Mouse (Mus musculus): ENCODE measurements around the gene Cmip. TPM values are rescaled to one million over a fixed set of nuclear protein-coding genes. Genes with fewer than 3 reads are reported as not detected.

Cmip gene
- polyA plus RNA-seq, 1 experiment from 2014 or later = 11.5 TPM

DNA sequence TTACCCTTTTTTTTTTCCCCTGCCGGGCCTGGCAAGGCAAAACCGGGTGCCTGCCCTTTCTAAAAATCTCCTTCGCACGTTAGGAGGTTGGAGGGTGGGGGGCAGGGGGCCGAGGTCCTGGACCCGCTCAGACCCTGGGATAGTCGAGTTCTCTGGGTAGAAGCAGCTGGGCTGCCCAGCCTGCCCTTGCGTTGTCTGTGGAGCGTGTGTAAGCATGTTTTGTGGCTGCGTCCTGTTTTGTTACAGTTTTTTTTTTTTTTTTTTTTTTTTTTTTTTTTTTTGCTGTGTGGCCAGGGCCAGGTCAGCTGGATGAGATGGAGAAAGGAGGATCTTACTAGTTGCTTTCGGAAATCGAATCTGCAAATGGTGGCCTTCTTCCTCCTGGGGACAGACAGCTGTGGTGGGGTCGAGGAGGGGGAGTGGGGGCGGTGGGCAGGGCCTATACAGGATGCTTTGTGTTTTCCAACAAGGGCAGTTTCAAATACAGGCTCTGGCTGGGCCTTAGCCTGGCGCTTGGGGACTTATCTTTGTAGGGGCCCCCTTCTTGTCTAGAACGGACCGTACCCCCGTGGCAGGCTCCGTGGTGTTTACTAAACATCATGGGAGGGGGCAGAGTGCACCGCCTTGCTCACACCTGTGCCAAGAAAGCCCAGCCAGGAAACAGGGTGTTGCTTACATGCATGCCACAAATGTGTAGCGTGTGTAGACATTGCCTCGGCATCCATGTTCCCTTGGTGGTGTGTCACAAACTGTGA, 1.1 kb downstream of the Cmip start:
- H3K9me3 ChIP-seq (replicated peaks) = no peaks in the 10 kb centered on the region
- H3K27me3 ChIP-seq = no peaks in the 10 kb centered on the region
- H3K9ac ChIP-seq = peak overlapping the region; percentile 95
- peaks cover 78% of the 10 kb centered on the region for H3K4me1 ChIP-seq (replicated peaks)
- H3K36me3 ChIP-seq (replicated peaks) = no peaks in the 10 kb centered on the region
- no peak for ATAC-seq (ENCODE audit: insufficient read depth)
- 2% methylated on average over 22 of the region's 22 CpGs for WGBS (ENCODE audit: insufficient replicate concordance)
- peak overlapping the region; percentile 87 for H3K27ac ChIP-seq (replicated peaks)
- peak overlapping the region; percentile 94 for H3K4me3 ChIP-seq (replicated peaks)
- H3K4me2 ChIP-seq = peak overlapping the region; percentile 85

GRCm38 (mm10) chr8:117258576-117259040, 1.7 kb downstream of the Cmip start:
- Histone ChIP-seq H3K36me3 (replicated peaks) (no peaks in the 10 kb centered on the region), H3K27ac (replicated peaks) (peak overlapping the region; percentile 87), H3K4me1 (replicated peaks) (peaks cover 84% of the 10 kb centered on the region), H3K4me3 (replicated peaks) (peak overlapping the region; percentile 94), H3K9ac (peak overlapping the region; percentile 95), H3K9me3 (replicated peaks) (no peaks in the 10 kb centered on the region), H3K4me2 (peak overlapping the region; percentile 85), H3K27me3 (no peaks in the 10 kb centered on the region)
- no peak for ATAC-seq (ENCODE audit: insufficient read depth)
- WGBS (ENCODE audit: insufficient replicate concordance) = 18% methylated on average over 6 of the region's 6 CpGs

- Histone ChIP-seq H3K4me1 (replicated peaks) (peaks cover 78% of the 10 kb centered on the region), H3K4me3 (replicated peaks) (peak overlapping the region; percentile 94), H3K27ac (replicated peaks) (peak overlapping the region; percentile 87), H3K9me3 (replicated peaks) (no peaks in the 10 kb centered on the region), H3K4me2 (peak overlapping the region; percentile 85), H3K27me3 (no peaks in the 10 kb centered on the region), H3K36me3 (replicated peaks) (no peaks in the 10 kb centered on the region), H3K9ac (peak overlapping the region; percentile 95)
- ATAC-seq (ENCODE audit: insufficient read depth) = no peak
- WGBS (ENCODE audit: insufficient replicate concordance) = 61% methylated on average over 11 of the region's 11 CpGs
These were observed 2.7 kb downstream of the Cmip start for GRCm38 (mm10) chr8:117259431-117260001.

GRCm38 (mm10) chr8:117260234-117260929, 3.5 kb downstream of the Cmip start:
- Histone ChIP-seq H3K9ac (0 out of 2 replicates have a peak overlapping the region, but pooled peaks have one; percentile 95), H3K27me3 (no peaks in the 10 kb centered on the region), H3K9me3 (replicated peaks) (no peaks in the 10 kb centered on the region), H3K4me3 (replicated peaks) (peak overlapping the region; percentile 94), H3K4me2 (peak overlapping the region; percentile 85), H3K36me3 (replicated peaks) (no peaks in the 10 kb centered on the region), H3K4me1 (replicated peaks) (peaks cover 79% of the 10 kb centered on the region), H3K27ac (replicated peaks) (peak overlapping the region; percentile 87)
- WGBS (ENCODE audit: insufficient replicate concordance) = 63% methylated on average over 14 of the region's 14 CpGs
- no peak for ATAC-seq (ENCODE audit: insufficient read depth)

- H3K9ac ChIP-seq = no peak overlapping the region
- H3K9me3 ChIP-seq (replicated peaks) = no peaks in the 10 kb centered on the region
- H3K4me2 ChIP-seq = peak overlapping the region; percentile 85
- no peak overlapping the region for H3K4me3 ChIP-seq (replicated peaks)
- peaks cover 77% of the 10 kb centered on the region for H3K4me1 ChIP-seq (replicated peaks)
- 0 out of 2 replicates have a peak overlapping the region, but pooled peaks have one; percentile 29 for H3K27ac ChIP-seq (replicated peaks)
- WGBS (ENCODE audit: insufficient replicate concordance) = 66% methylated on average over 14 of the region's 14 CpGs
- H3K36me3 ChIP-seq (replicated peaks) = no peaks in the 10 kb centered on the region
- no peak for ATAC-seq (ENCODE audit: insufficient read depth)
- H3K27me3 ChIP-seq = no peaks in the 10 kb centered on the region
These were observed 4.1 kb downstream of the Cmip start for GRCm38 (mm10) chr8:117260930-117261475.

DNA sequence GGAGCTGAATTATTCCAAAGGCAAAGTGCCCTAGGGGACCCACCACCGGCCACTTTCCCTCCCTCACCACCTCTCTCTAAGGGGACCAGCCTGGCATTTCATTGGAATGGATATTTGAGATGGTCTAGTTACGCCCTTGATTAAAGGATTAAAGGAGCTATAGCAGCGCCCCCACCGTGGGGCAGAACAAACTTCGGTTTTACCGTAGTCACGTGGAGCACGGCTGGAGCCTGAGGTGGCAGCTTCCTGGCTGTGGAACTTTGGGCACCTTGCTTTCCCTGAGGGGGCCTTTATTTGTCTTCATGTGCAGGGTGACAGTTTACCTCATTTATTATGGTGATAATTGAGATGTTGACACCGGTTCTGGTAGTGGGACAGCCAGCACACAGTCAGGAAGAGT, 4.8 kb downstream of the Cmip start:
- no peaks in the 10 kb centered on the region for H3K9me3 ChIP-seq (replicated peaks)
- H3K27me3 ChIP-seq = no peaks in the 10 kb centered on the region
- H3K4me1 ChIP-seq (replicated peaks) = peaks cover 79% of the 10 kb centered on the region
- no peak overlapping the region for H3K9ac ChIP-seq
- no peak overlapping the region for H3K4me3 ChIP-seq (replicated peaks)
- no peak for ATAC-seq (ENCODE audit: insufficient read depth)
- 35% methylated on average over 9 of the region's 9 CpGs for WGBS (ENCODE audit: insufficient replicate concordance)
- H3K4me2 ChIP-seq = peak overlapping the region; percentile 85
- H3K36me3 ChIP-seq (replicated peaks) = no peaks in the 10 kb centered on the region
- H3K27ac ChIP-seq (replicated peaks) = 0 out of 2 replicates have a peak overlapping the region, but pooled peaks have one; percentile 57

DNA sequence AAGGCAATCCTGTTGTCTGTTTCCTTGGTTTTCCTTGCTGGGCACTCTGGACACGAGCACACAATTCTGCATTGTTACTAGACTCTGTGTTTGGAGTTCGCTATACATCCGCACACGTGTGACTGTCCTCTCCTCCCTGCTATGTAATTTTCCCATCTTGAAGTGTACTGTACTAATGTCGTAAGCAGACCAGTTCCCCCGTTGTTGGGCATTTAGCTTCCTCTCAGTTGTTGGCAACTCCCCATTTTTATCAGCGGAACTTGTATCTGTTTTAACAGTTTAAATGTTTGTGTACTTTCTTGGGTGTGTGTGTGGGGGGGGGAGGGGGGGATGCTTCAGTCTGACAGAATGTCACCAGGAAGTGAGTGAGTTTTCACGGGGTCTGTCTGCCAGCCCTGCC, 5.8 kb downstream of the Cmip start:
- Histone ChIP-seq H3K4me3 (replicated peaks) (no peak overlapping the region; the same call in 1 of the 2 replicates), H3K36me3 (replicated peaks) (no peaks in the 10 kb centered on the region), H3K4me2 (peak overlapping the region; percentile 85), H3K27ac (replicated peaks) (peak overlapping the region; percentile 57), H3K27me3 (no peaks in the 10 kb centered on the region), H3K4me1 (replicated peaks) (peaks cover 87% of the 10 kb centered on the region), H3K9ac (peak overlapping the region; percentile 30; the same call in 1 of the 2 replicates), H3K9me3 (replicated peaks) (no peaks in the 10 kb centered on the region)
- 14% methylated on average over 8 of the region's 8 CpGs for WGBS (ENCODE audit: insufficient replicate concordance)
- ATAC-seq (ENCODE audit: insufficient read depth) = no peak

DNA sequence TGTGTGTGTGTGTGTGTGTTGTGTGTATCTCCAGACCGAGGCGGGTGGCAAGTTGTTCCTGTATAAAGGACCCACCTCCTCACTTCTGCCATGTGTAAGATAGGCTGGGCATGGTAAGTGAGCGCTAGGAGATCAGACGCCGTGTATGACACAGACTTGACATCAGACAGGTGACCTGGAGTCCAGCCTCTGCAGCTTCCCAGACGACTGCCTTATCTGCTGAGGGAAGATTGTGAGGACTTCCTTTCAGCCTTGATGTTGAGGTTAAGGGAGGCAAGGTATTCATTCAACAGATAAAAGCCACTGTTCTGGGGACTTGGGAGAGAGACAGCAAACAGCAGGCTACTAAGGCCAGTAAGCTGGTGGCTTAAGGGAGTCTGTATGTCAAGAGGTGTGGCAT, 6.6 kb downstream of the Cmip start:
- 9% methylated on average over 6 of the region's 6 CpGs for WGBS (ENCODE audit: insufficient replicate concordance)
- H3K4me1 ChIP-seq (replicated peaks) = peaks cover 88% of the 10 kb centered on the region
- no peaks in the 10 kb centered on the region for H3K9me3 ChIP-seq (replicated peaks)
- H3K27me3 ChIP-seq = no peaks in the 10 kb centered on the region
- no peaks in the 10 kb centered on the region for H3K36me3 ChIP-seq (replicated peaks)
- peak overlapping the region; percentile 57 for H3K27ac ChIP-seq (replicated peaks)
- ATAC-seq (ENCODE audit: insufficient read depth) = peak; percentile 47
- peak overlapping the region; percentile 85 for H3K4me2 ChIP-seq
- H3K9ac ChIP-seq = no peak overlapping the region
- H3K4me3 ChIP-seq (replicated peaks) = no peak overlapping the region

- Histone ChIP-seq H3K27me3 (no peaks in the 10 kb centered on the region), H3K36me3 (replicated peaks) (peaks cover 11% of the 10 kb centered on the region; the same call in 1 of the 2 replicates), H3K4me3 (replicated peaks) (no peak overlapping the region), H3K4me1 (replicated peaks) (peaks cover 79% of the 10 kb centered on the region), H3K4me2 (no peak overlapping the region), H3K27ac (replicated peaks) (no peak overlapping the region), H3K9ac (no peak overlapping the region), H3K9me3 (replicated peaks) (no peaks in the 10 kb centered on the region)
- 71% methylated on average over 5 of the region's 5 CpGs for WGBS (ENCODE audit: insufficient replicate concordance)
- ATAC-seq (ENCODE audit: insufficient read depth) = no peak
These were observed 8.2 kb downstream of the Cmip start for GRCm38 (mm10) chr8:117265079-117265478.

DNA sequence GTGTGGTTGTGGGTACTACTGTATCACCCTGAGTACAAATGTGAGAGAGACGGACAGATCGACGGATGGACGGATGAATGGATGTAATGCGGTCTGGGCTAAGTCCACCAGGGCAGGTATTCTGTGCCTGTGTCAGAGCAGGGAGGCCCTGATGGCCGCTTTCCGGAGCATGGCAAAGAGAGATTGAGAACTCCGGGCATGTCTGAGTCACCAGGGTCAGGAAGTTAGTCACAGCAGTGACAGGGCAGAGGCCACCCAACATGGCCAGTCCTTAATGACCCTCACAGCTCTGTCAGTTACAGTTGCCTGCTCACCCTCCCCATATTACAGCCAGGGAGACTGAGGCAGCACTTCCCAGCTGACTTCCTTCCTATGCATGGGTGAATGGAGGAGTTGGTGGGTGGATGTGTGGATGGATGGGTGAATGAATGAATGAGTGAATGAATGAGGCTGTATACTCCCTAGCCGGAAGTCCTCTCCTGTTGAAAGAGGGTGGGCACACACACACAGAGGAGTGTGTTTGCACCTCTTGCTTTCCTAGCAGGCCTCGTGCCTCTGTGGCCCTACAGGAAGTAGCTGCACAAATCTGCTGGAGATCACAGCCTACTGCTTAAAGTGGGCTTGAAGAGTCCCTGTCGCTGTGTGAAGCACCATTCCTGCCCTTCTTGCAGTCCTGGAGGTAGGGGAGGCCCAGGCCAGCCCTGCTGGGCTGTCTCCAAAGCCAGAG, 10.7 kb downstream of the Cmip start:
- H3K9me3 ChIP-seq (replicated peaks) = no peaks in the 10 kb centered on the region
- H3K4me2 ChIP-seq = no peak overlapping the region
- 57% methylated on average over 11 of the region's 11 CpGs for WGBS (ENCODE audit: insufficient replicate concordance)
- H3K4me3 ChIP-seq (replicated peaks) = no peak overlapping the region
- no peaks in the 10 kb centered on the region for H3K27me3 ChIP-seq
- no peak overlapping the region; the same call in 1 of the 2 replicates for H3K9ac ChIP-seq
- peaks cover 19% of the 10 kb centered on the region; the same call in 1 of the 2 replicates for H3K36me3 ChIP-seq (replicated peaks)
- peaks cover 75% of the 10 kb centered on the region for H3K4me1 ChIP-seq (replicated peaks)
- 0 out of 2 replicates have a peak overlapping the region, but pooled peaks have one; percentile 24 for H3K27ac ChIP-seq (replicated peaks)
- ATAC-seq (ENCODE audit: insufficient read depth) = no peak
